Mouse (Mus musculus) adrenal gland, adult 2 months (tissue): Measurements from ENCODE around the gene Cnih3. TPM values are rescaled to one million over a fixed set of nuclear protein-coding genes. Genes with fewer than 3 reads are reported as not detected.

Experiments used
- DNase-seq: peaks from one replicate; pipeline ENCODE4 v3.0.0; 2021
- long read RNA-seq: library from polyadenylated mRNA; stranded (forward); transcript quantifications from one replicate; pipeline ENCODE4 v2.0.0, GENCODE M21; 2021
- polyA plus RNA-seq: library from polyadenylated mRNA; depleted of rRNA; stranded (reverse); fragments of >200 nt; gene quantifications from 2 replicates; pipeline ENCODE4 v1.2.3, GENCODE M21; 2012; rRNA removed
- total RNA-seq, 2 experiments: library from RNA; stranded (reverse); gene quantifications; 2 replicates each; pipeline ENCODE4 v1.2.3; 2021

The Cnih3 gene
- not detected for total RNA-seq
- 0.03 TPM in 1 of 2 replicates, not detected in the other for polyA plus RNA-seq
- long read RNA-seq, partial matches to known transcripts: 0 of 2 reads
- long read RNA-seq, other reads (novel, unspliced or antisense): 2 of 2 reads

GRCm38 (mm10) chr1:181352367-181353199, at the start of gene Cnih3:
Cnih3 (plus strand) TSS chr1:181352628.
- peak; percentile 53 for DNase-seq

GRCm38 (mm10) chr1:181307981-181308380, 44.4 kb upstream of the Cnih3 start:
- DNase-seq: peak; percentile 83

GRCm38 (mm10) chr1:181310712-181311111, 41.7 kb upstream of the Cnih3 start:
- no peak for DNase-seq

GRCm38 (mm10) chr1:181312115-181313045, 40.0 kb upstream of the Cnih3 start:
- DNase-seq: no peak

- DNase-seq: no peak
Measured at GRCm38 (mm10) chr1:181313046-181313415, 39.4 kb upstream of the Cnih3 start.

- DNase-seq: no peak
Measured at GRCm38 (mm10) chr1:181314301-181314700, 38.1 kb upstream of the Cnih3 start.

- DNase-seq: no peak
Measured at GRCm38 (mm10) chr1:181315350-181315749, 37.1 kb upstream of the Cnih3 start.

GRCm38 (mm10) chr1:181316571-181316970, 35.9 kb upstream of the Cnih3 start:
- peak; percentile 13 for DNase-seq

- no peak for DNase-seq
Measured at GRCm38 (mm10) chr1:181319466-181319865, 33.0 kb upstream of the Cnih3 start.

- DNase-seq: no peak
Measured at GRCm38 (mm10) chr1:181321149-181321548, 31.3 kb upstream of the Cnih3 start.

GRCm38 (mm10) chr1:181323134-181323533, 29.3 kb upstream of the Cnih3 start:
- peak; percentile 32 for DNase-seq

- no peak for DNase-seq
Measured at GRCm38 (mm10) chr1:181327137-181327536, 25.3 kb upstream of the Cnih3 start.

GRCm38 (mm10) chr1:181327636-181328420, 24.6 kb upstream of the Cnih3 start:
- DNase-seq: no peak

- no peak for DNase-seq
Measured at GRCm38 (mm10) chr1:181329110-181329509, 23.3 kb upstream of the Cnih3 start.

- no peak for DNase-seq
Measured at GRCm38 (mm10) chr1:181332597-181332996, 19.8 kb upstream of the Cnih3 start.

- no peak for DNase-seq
Measured at GRCm38 (mm10) chr1:181334329-181335018, 18.0 kb upstream of the Cnih3 start.

- DNase-seq: no peak
Measured at GRCm38 (mm10) chr1:181335019-181335365, 17.4 kb upstream of the Cnih3 start.

GRCm38 (mm10) chr1:181335388-181335787, 17.0 kb upstream of the Cnih3 start:
- no peak for DNase-seq

- DNase-seq: no peak
Measured at GRCm38 (mm10) chr1:181336857-181337256, 15.6 kb upstream of the Cnih3 start.

- no peak for DNase-seq
Measured at GRCm38 (mm10) chr1:181339106-181339505, 13.3 kb upstream of the Cnih3 start.

GRCm38 (mm10) chr1:181345547-181345946, 6.9 kb upstream of the Cnih3 start:
- peak; percentile 23 for DNase-seq
